Mouse (Mus musculus): Measurements from ENCODE around the gene Mmp28. TPM values are rescaled to one million over a fixed set of nuclear protein-coding genes. Genes with fewer than 3 reads are reported as not detected.

Gene Mmp28
- polyA plus RNA-seq, 1 experiment from 2014 or later = 5.1 TPM

GRCm38 (mm10) chr11:83432533-83432932 is 30.3 kb downstream of the Mmp28 start:
- no peak for ATAC-seq
- H3K27ac ChIP-seq (ENCODE audit: low read length) = no peak overlapping the region
- H3K27me3 ChIP-seq (replicated peaks; ENCODE audit: insufficient read depth, low read length) = no peaks in the 10 kb centered on the region
- no peak overlapping the region for H3K9ac ChIP-seq (replicated peaks; ENCODE audit: low read depth)
- no peaks in the 10 kb centered on the region for H3K36me3 ChIP-seq (ENCODE audit: insufficient read depth, low read length)
- H3K4me2 ChIP-seq (replicated peaks; ENCODE audit: low read depth, low read length) = no peak overlapping the region
- no peak for DNase-seq (ENCODE audit: low spot score)
- H3K4me3 ChIP-seq (ENCODE audit: low read depth, low read length) = no peak overlapping the region
- H3K9me3 ChIP-seq (ENCODE audit: low read length) = no peaks in the 10 kb centered on the region
- TF ChIP-seq EP300 (IDR thresholded peaks at IDR 0.05) = no peak
- WGBS = 63% methylated on average over 2 of the region's 2 CpGs
- H3K4me1 ChIP-seq (ENCODE audit: insufficient read depth, low read depth, low read length) = no peaks in the 10 kb centered on the region

DNA sequence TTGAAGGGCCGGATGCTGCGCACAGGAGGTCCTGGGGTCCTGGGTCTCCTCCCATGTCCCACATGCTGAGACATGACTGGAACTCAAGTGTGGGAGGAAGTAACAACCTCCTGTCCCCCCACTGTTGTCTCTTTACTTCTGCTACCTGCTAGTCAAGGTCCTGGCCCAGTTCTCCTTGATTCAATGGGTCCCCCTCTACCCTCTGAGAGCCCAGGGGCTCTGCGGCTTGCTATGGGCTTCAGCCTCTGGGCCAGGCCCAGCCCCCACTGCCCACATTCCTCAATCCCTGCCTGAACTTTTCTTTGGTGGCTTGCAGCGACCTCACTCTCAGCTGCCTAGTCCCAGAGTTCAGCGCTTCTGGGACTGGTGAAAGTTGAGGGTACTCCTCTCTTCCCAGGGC is 33.5 kb downstream of the Mmp28 start, which contains the start of gene Gas2l2:
Gene Gas2l2 (minus strand): TSS at position 101 of the 400 bp plus-strand sequence.
- Histone ChIP-seq H3K27me3 (replicated peaks; ENCODE audit: insufficient read depth, low read length) (no peaks in the 10 kb centered on the region), H3K36me3 (ENCODE audit: insufficient read depth, low read length) (no peaks in the 10 kb centered on the region), H3K4me2 (replicated peaks; ENCODE audit: low read depth, low read length) (no peak within 1 kb of the TSS), H3K4me1 (ENCODE audit: insufficient read depth, low read depth, low read length) (no peaks in the 10 kb centered on the region), H3K9me3 (ENCODE audit: low read length) (no peaks in the 10 kb centered on the region), H3K4me3 (ENCODE audit: low read depth, low read length) (no peak within 1 kb of the TSS), H3K27ac (ENCODE audit: low read length) (no peak within 1 kb of the TSS), H3K9ac (replicated peaks; ENCODE audit: low read depth) (no peak within 1 kb of the TSS)
- no peak for DNase-seq (ENCODE audit: low spot score)
- no peak for ATAC-seq
- TF ChIP-seq CTCF (IDR thresholded peaks at IDR 0.05) (no peak), EP300 (IDR thresholded peaks at IDR 0.05) (no peak)
- WGBS = 53% methylated on average over 5 of the region's 5 CpGs

DNA sequence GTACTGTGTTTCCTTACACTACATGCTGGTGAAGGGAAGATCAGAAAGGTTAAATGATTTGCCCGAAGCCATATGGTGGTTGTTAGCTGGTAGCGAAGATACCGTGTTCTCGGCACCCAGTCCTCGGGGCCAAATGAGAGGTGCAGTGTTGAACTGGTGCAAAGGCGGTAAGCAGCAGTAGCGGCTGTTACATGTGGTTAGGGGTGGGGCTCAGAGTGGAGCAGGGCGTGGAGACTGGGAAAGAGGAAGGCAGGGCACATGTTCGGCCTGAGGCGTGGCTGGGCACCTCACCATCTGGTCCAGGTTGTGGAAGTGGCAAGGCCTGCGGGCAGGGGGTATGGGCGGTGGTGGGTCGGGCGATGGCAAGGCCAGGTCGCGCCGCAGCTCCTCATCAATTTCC is 35.9 kb downstream of the Mmp28 start:
- DNase-seq (ENCODE audit: low spot score) (no peak), ATAC-seq (no peak)
- TF ChIP-seq CTCF (IDR thresholded peaks at IDR 0.05) (no peak), EP300 (IDR thresholded peaks at IDR 0.05) (no peak)
- Histone ChIP-seq H3K9ac (replicated peaks; ENCODE audit: low read depth) (no peak overlapping the region), H3K4me2 (replicated peaks; ENCODE audit: low read depth, low read length) (no peak overlapping the region), H3K27me3 (replicated peaks; ENCODE audit: insufficient read depth, low read length) (no peaks in the 10 kb centered on the region), H3K27ac (ENCODE audit: low read length) (no peak overlapping the region), H3K9me3 (ENCODE audit: low read length) (no peaks in the 10 kb centered on the region), H3K4me1 (ENCODE audit: insufficient read depth, low read depth, low read length) (no peaks in the 10 kb centered on the region), H3K36me3 (ENCODE audit: insufficient read depth, low read length) (no peaks in the 10 kb centered on the region), H3K4me3 (ENCODE audit: low read depth, low read length) (no peak overlapping the region)
- WGBS = 20% methylated on average over 17 of the region's 17 CpGs

DNA sequence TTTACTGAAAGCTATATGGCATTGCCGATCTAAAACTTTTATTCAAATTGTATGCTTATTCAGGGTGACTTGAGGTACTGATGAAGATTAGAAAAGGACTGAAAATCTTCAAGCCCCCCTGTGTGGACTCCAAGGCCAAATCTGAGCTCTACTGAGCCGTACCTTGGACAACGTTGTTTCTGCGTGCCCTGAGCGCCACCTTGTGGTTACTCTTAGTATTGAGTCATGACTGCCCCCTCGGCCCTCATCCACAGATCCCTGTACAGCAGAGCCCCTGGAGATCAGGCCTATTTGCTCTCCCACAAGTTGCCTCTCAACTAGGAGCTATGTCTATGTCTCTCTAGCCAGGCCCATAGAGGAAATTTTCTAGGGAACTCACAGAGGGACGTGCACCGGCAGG is 38.2 kb downstream of the Mmp28 start:
- 6% methylated on average over 8 of the region's 8 CpGs for WGBS
- ATAC-seq = peak; percentile 50; the same call in 1 of the 2 replicates
- Histone ChIP-seq H3K9me3 (ENCODE audit: low read length) (no peaks in the 10 kb centered on the region), H3K27ac (ENCODE audit: low read length) (no peak overlapping the region), H3K4me1 (ENCODE audit: insufficient read depth, low read depth, low read length) (no peaks in the 10 kb centered on the region), H3K4me3 (ENCODE audit: low read depth, low read length) (no peak overlapping the region), H3K27me3 (replicated peaks; ENCODE audit: insufficient read depth, low read length) (no peaks in the 10 kb centered on the region), H3K4me2 (replicated peaks; ENCODE audit: low read depth, low read length) (no peak overlapping the region), H3K9ac (replicated peaks; ENCODE audit: low read depth) (no peak overlapping the region), H3K36me3 (ENCODE audit: insufficient read depth, low read length) (no peaks in the 10 kb centered on the region)
- peak; percentile 61 for DNase-seq (ENCODE audit: low spot score)
- peak; percentile 96 for TF ChIP-seq CTCF (IDR thresholded peaks at IDR 0.05)
- no peak for TF ChIP-seq EP300 (IDR thresholded peaks at IDR 0.05)

GRCm38 (mm10) chr11:83421305-83421704 is 41.6 kb downstream of the Mmp28 start:
- Histone ChIP-seq H3K27ac (ENCODE audit: low read length) (no peak overlapping the region), H3K4me2 (replicated peaks; ENCODE audit: low read depth, low read length) (no peak overlapping the region), H3K4me3 (ENCODE audit: low read depth, low read length) (no peak overlapping the region), H3K4me1 (ENCODE audit: insufficient read depth, low read depth, low read length) (no peaks in the 10 kb centered on the region), H3K27me3 (replicated peaks; ENCODE audit: insufficient read depth, low read length) (peaks cover 11% of the 10 kb centered on the region; the same call in 1 of the 2 replicates), H3K36me3 (ENCODE audit: insufficient read depth, low read length) (no peaks in the 10 kb centered on the region), H3K9me3 (ENCODE audit: low read length) (no peaks in the 10 kb centered on the region), H3K9ac (replicated peaks; ENCODE audit: low read depth) (no peak overlapping the region)
- DNase-seq (ENCODE audit: low spot score) (peak; percentile 80), ATAC-seq (no peak)
- 1% methylated on average over 9 of the region's 9 CpGs for WGBS
- TF ChIP-seq CTCF (IDR thresholded peaks at IDR 0.05) = no peak
- no peak for TF ChIP-seq EP300 (IDR thresholded peaks at IDR 0.05)

- Histone ChIP-seq H3K4me2 (replicated peaks; ENCODE audit: low read depth, low read length) (no peak overlapping the region), H3K27ac (ENCODE audit: low read length) (no peak overlapping the region), H3K9me3 (ENCODE audit: low read length) (no peaks in the 10 kb centered on the region), H3K4me1 (ENCODE audit: insufficient read depth, low read depth, low read length) (no peaks in the 10 kb centered on the region), H3K9ac (replicated peaks; ENCODE audit: low read depth) (no peak overlapping the region), H3K4me3 (ENCODE audit: low read depth, low read length) (no peak overlapping the region), H3K36me3 (ENCODE audit: insufficient read depth, low read length) (no peaks in the 10 kb centered on the region), H3K27me3 (replicated peaks; ENCODE audit: insufficient read depth, low read length) (peaks cover 11% of the 10 kb centered on the region; the same call in 1 of the 2 replicates)
- no peak for DNase-seq (ENCODE audit: low spot score)
- WGBS = 43% methylated on average over 4 of the region's 4 CpGs
- TF ChIP-seq EP300 (IDR thresholded peaks at IDR 0.05) = no peak
- TF ChIP-seq CTCF (IDR thresholded peaks at IDR 0.05) = peak; percentile 27
- ATAC-seq = no peak
Observed at GRCm38 (mm10) chr11:83420338-83420737, 42.5 kb downstream of the Mmp28 start.

DNA sequence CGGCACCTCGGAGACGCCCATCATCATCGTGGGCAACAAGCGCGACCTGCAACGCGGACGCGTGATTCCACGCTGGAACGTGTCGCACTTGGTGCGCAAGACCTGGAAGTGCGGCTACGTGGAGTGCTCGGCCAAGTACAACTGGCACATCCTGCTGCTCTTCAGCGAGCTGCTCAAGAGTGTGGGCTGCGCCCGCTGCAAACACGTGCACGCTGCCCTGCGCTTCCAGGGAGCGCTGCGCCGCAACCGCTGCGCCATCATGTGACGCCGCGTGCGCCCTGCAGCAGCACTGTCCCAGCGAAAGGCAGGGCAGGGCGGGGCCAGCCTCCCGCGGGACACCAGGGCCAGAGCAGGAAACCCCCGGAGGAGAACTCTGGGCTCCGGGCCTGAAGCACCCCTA is 44.3 kb downstream of the Mmp28 start:
- no peaks in the 10 kb centered on the region for H3K36me3 ChIP-seq (ENCODE audit: insufficient read depth, low read length)
- H3K4me1 ChIP-seq (ENCODE audit: insufficient read depth, low read depth, low read length) = no peaks in the 10 kb centered on the region
- DNase-seq (ENCODE audit: low spot score) (peak; percentile 45), ATAC-seq (peak; percentile 73)
- WGBS = 5% methylated on average over 38 of the region's 38 CpGs
- H3K9me3 ChIP-seq (ENCODE audit: low read length) = no peaks in the 10 kb centered on the region
- H3K27ac ChIP-seq (ENCODE audit: low read length) = no peak overlapping the region
- no peak overlapping the region for H3K4me2 ChIP-seq (replicated peaks; ENCODE audit: low read depth, low read length)
- TF ChIP-seq EP300 (IDR thresholded peaks at IDR 0.05) (no peak), CTCF (IDR thresholded peaks at IDR 0.05) (peak; percentile 36)
- H3K4me3 ChIP-seq (ENCODE audit: low read depth, low read length) = no peak overlapping the region
- peaks cover 11% of the 10 kb centered on the region; the same call in 1 of the 2 replicates for H3K27me3 ChIP-seq (replicated peaks; ENCODE audit: insufficient read depth, low read length)
- H3K9ac ChIP-seq (replicated peaks; ENCODE audit: low read depth) = no peak overlapping the region

Measured in lung, postnatal 0 days (tissue).